Mouse (Mus musculus): ENCODE measurements around the gene Hif3a. TPM values are rescaled to one million over a fixed set of nuclear protein-coding genes. Genes with fewer than 3 reads are reported as not detected.

Gene Hif3a
- polyA plus RNA-seq, 1 experiment from 2014 or later = 3.9 TPM

DNA sequence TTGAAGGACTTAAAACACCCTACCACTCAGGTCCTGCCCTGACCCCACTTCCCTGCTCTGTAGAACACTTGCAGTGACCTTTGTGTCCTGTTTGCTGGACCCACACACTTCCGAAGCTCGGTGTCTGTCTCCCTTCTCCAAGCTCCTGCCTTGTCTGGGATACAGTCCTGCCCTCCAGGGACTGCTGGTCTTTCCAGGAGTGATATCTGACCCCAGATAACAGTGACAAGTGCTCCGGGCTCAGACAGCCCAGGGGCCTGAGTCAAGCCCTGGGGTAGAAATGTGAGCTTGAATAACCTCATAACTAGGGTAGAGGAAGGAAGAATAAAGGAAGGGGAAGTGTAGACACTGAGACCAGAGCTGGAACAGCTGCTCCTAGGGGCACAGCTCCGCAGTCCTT is 38.5 kb downstream of the Hif3a start:
- peak overlapping the region; percentile 76 for H3K27ac ChIP-seq (ENCODE audit: low read depth)
- no peak overlapping the region for H3K4me3 ChIP-seq (ENCODE audit: low read depth, low read length)
- no peaks in the 10 kb centered on the region for H3K27me3 ChIP-seq (ENCODE audit: insufficient read depth, low read length)
- peaks cover 53% of the 10 kb centered on the region for H3K4me1 ChIP-seq (ENCODE audit: insufficient read depth)
- no peak for ATAC-seq
- WGBS (ENCODE audit: insufficient replicate concordance) = 36% methylated on average over 4 of the region's 4 CpGs
- H3K9ac ChIP-seq (replicated peaks) = peak overlapping the region; percentile 42; the same call in 1 of the 2 replicates
- H3K36me3 ChIP-seq (replicated peaks; ENCODE audit: insufficient read depth, low read length) = peaks cover 33% of the 10 kb centered on the region
- DNase-seq = no peak
- peak overlapping the region; percentile 26; the same call in 1 of the 2 replicates for H3K4me2 ChIP-seq (ENCODE audit: low read depth, low read length)
- no peak for TF ChIP-seq CTCF (IDR thresholded peaks at IDR 0.05; ENCODE audit: low read depth)
- no peaks in the 10 kb centered on the region for H3K9me3 ChIP-seq (ENCODE audit: low read length)

DNA sequence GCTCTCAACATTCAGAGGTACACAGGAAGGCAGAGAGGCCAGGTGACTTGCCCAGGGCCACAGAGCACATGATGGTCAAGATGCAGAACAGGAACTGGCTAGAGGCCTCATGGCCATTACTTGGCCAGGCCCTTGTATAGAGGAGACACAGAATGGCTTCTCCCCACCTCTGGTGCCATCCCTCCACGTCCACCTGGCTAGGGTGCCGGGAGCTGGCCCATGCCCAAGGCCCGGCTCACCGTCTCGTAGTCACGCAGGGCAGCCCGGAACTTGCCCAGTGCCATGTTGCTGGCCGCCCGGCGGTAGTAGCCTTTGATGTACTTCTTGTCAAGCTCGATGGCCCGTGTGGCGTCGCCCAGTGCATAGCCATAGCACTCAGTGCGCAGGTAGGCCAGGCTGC is 40.1 kb downstream of the Hif3a start:
- Histone ChIP-seq H3K4me3 (ENCODE audit: low read depth, low read length) (no peak overlapping the region), H3K9ac (replicated peaks) (no peak overlapping the region), H3K36me3 (replicated peaks; ENCODE audit: insufficient read depth, low read length) (peaks cover 38% of the 10 kb centered on the region), H3K27me3 (ENCODE audit: insufficient read depth, low read length) (no peaks in the 10 kb centered on the region), H3K4me2 (ENCODE audit: low read depth, low read length) (no peak overlapping the region), H3K27ac (ENCODE audit: low read depth) (no peak overlapping the region), H3K9me3 (ENCODE audit: low read length) (no peaks in the 10 kb centered on the region), H3K4me1 (ENCODE audit: insufficient read depth) (peaks cover 56% of the 10 kb centered on the region)
- 96% methylated on average over 15 of the region's 15 CpGs for WGBS (ENCODE audit: insufficient replicate concordance)
- ATAC-seq = no peak
- DNase-seq = no peak
- TF ChIP-seq EP300 (IDR thresholded peaks at IDR 0.05; ENCODE audit: low read depth) (no peak), CTCF (IDR thresholded peaks at IDR 0.05; ENCODE audit: low read depth) (no peak)

DNA sequence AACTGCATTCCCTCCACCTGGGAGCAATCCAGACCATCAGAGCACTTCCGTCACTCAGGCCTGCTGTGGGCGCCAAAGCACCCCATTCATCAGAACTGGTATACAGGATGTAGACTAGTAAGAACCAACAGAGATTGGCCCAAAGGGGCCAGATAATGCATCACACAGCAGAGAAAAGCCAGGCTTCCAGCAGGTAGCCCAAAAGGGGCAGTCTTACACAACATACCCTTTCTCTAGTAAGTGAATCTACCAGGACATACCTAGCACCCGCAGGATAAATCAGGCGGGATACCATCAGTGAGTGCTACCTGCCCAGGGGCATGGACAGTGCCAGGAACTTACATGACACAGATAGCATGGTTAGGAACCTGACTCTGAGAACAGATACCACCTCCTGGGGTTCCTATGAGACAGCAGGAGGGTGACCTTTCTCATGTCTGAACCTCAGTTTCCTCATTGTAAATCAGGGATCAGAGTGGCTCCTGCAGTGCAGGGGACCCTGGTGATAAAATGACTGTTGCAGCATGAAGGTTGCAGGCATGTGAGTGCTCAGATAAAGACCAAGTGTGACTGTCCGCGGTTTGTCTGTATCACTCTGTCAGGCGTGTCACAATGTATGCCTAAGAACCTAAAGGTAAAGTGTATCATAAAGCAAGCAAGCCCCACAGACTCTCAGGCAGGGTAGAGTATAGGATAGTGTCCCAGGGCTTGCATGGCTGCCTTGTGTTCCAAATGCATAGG is 42.6 kb downstream of the Hif3a start:
- DNase-seq (no peak), ATAC-seq (no peak)
- Histone ChIP-seq H3K4me2 (ENCODE audit: low read depth, low read length) (no peak overlapping the region), H3K27ac (ENCODE audit: low read depth) (no peak overlapping the region), H3K36me3 (replicated peaks; ENCODE audit: insufficient read depth, low read length) (peaks cover 53% of the 10 kb centered on the region), H3K9me3 (ENCODE audit: low read length) (no peaks in the 10 kb centered on the region), H3K9ac (replicated peaks) (no peak overlapping the region), H3K4me3 (ENCODE audit: low read depth, low read length) (no peak overlapping the region), H3K27me3 (ENCODE audit: insufficient read depth, low read length) (no peaks in the 10 kb centered on the region), H3K4me1 (ENCODE audit: insufficient read depth) (peaks cover 30% of the 10 kb centered on the region)
- TF ChIP-seq EP300 (IDR thresholded peaks at IDR 0.05; ENCODE audit: low read depth) (no peak), CTCF (IDR thresholded peaks at IDR 0.05; ENCODE audit: low read depth) (no peak)
- 73% methylated on average over 7 of the region's 7 CpGs for WGBS (ENCODE audit: insufficient replicate concordance)

DNA sequence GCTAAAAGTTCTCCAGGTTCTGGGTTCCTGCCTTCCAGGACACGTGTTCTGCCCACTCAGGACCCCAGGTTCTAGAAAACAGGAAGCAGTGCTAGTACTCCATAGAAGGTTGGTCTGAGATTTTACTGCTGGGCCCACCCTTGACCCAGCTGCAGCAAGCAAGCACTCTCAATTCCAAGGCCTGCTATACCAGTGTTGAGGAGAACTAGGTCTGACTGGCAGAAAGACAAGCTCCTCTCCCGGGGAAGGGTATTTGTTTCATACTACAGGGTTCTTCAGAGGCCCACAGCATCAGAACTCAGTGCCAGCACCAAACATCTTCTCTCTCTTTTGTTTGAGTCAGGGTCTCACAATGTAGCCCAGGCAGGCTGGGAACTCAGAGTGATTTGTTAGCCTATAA is 44.3 kb downstream of the Hif3a start:
- no peak overlapping the region for H3K4me3 ChIP-seq (ENCODE audit: low read depth, low read length)
- no peaks in the 10 kb centered on the region for H3K27me3 ChIP-seq (ENCODE audit: insufficient read depth, low read length)
- H3K4me2 ChIP-seq (ENCODE audit: low read depth, low read length) = no peak overlapping the region
- WGBS (ENCODE audit: insufficient replicate concordance) = 78% methylated on average over 2 of the region's 2 CpGs
- ATAC-seq (no peak), DNase-seq (no peak)
- H3K9me3 ChIP-seq (ENCODE audit: low read length) = no peaks in the 10 kb centered on the region
- TF ChIP-seq EP300 (IDR thresholded peaks at IDR 0.05; ENCODE audit: low read depth) (no peak), CTCF (IDR thresholded peaks at IDR 0.05; ENCODE audit: low read depth) (no peak)
- peaks cover 70% of the 10 kb centered on the region for H3K36me3 ChIP-seq (replicated peaks; ENCODE audit: insufficient read depth, low read length)
- H3K9ac ChIP-seq (replicated peaks) = no peak overlapping the region
- 0 out of 2 replicates have a peak overlapping the region, but pooled peaks have one; percentile 9 for H3K27ac ChIP-seq (ENCODE audit: low read depth)
- H3K4me1 ChIP-seq (ENCODE audit: insufficient read depth) = peaks cover 14% of the 10 kb centered on the region

DNA sequence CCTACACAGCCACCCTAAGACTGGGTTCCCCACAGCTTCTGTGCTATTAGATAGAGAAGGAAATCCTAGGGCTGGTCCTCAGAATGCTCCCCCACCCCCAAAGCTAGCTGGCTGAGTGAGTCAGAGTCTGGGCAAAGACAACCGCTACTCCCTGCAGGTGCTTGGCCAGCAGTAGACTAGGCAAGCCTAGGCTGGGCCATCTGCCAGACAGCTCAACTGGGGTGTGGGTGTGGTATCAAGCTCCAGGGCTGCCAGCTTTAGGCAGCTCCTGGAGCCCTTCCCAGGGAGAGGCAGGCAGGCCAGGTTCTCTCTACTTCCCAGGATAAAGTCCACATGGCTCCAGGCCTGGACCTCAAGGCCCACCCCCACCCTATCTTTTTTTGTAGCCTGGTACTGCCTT is 45.2 kb downstream of the Hif3a start:
- peaks cover 72% of the 10 kb centered on the region for H3K36me3 ChIP-seq (replicated peaks; ENCODE audit: insufficient read depth, low read length)
- ATAC-seq (peak; percentile 99), DNase-seq (peak; percentile 83)
- 38% methylated on average over 1 of the region's 1 CpGs for WGBS (ENCODE audit: insufficient replicate concordance)
- no peak overlapping the region for H3K9ac ChIP-seq (replicated peaks)
- TF ChIP-seq EP300 (IDR thresholded peaks at IDR 0.05; ENCODE audit: low read depth) (no peak), CTCF (IDR thresholded peaks at IDR 0.05; ENCODE audit: low read depth) (no peak)
- no peak overlapping the region for H3K4me3 ChIP-seq (ENCODE audit: low read depth, low read length)
- no peak overlapping the region for H3K4me2 ChIP-seq (ENCODE audit: low read depth, low read length)
- no peaks in the 10 kb centered on the region for H3K27me3 ChIP-seq (ENCODE audit: insufficient read depth, low read length)
- no peaks in the 10 kb centered on the region for H3K9me3 ChIP-seq (ENCODE audit: low read length)
- 0 out of 2 replicates have a peak overlapping the region, but pooled peaks have one; percentile 8 for H3K27ac ChIP-seq (ENCODE audit: low read depth)
- H3K4me1 ChIP-seq (ENCODE audit: insufficient read depth) = peaks cover 11% of the 10 kb centered on the region; the same call in 1 of the 2 replicates

DNA sequence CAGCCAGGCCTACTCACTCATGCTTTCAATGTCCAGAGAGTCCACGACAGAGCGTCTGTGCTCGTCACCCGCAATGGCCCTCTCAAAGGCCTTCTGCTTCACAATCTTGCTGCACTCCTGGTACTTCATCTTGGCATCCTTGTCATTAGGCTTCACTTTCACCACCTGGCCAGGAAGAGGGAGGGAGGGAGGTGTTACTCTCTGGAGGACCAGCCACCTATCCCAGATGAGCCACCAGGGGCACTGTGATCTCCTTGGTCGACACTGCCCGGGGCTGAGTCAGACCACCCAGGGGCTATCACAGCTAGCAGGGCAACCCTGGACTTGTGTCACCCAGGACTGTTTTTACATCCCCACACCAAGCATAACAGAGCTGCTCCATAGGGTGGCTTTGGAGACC is 46.8 kb downstream of the Hif3a start:
- no peak for ATAC-seq
- TF ChIP-seq EP300 (IDR thresholded peaks at IDR 0.05; ENCODE audit: low read depth) (no peak), CTCF (IDR thresholded peaks at IDR 0.05; ENCODE audit: low read depth) (no peak; the same call in 1 of the 2 replicates)
- Histone ChIP-seq H3K4me1 (ENCODE audit: insufficient read depth) (peaks cover 7% of the 10 kb centered on the region; the same call in 1 of the 2 replicates), H3K4me3 (ENCODE audit: low read depth, low read length) (no peak overlapping the region), H3K9ac (replicated peaks) (no peak overlapping the region), H3K27ac (ENCODE audit: low read depth) (no peak overlapping the region), H3K4me2 (ENCODE audit: low read depth, low read length) (no peak overlapping the region), H3K36me3 (replicated peaks; ENCODE audit: insufficient read depth, low read length) (peaks cover 65% of the 10 kb centered on the region), H3K27me3 (ENCODE audit: insufficient read depth, low read length) (no peaks in the 10 kb centered on the region), H3K9me3 (ENCODE audit: low read length) (no peaks in the 10 kb centered on the region)
- WGBS (ENCODE audit: insufficient replicate concordance) = 88% methylated on average over 6 of the region's 6 CpGs
- no peak for DNase-seq

Data from liver, postnatal 0 days (tissue).